Mouse (Mus musculus) kidney, postnatal 0 days (tissue): ENCODE data around the gene Set. TPM values are rescaled to one million over a fixed set of nuclear protein-coding genes. Genes with fewer than 3 reads are reported as not detected.

Experiments used
- ATAC-seq: fragments of 200-750 bp; cut with Nextera tagmentation; replicated peaks from 2 replicates; pipeline ENCODE4 v1.8.0; 2017; ENCODE audit warnings: low read depth, moderate number of reproducible peaks, moderate TSS enrichment, moderate library complexity; ENCODE audit not compliant: low FRiP score
- DNase-seq: peaks from one replicate; pipeline ENCODE4 v3.0.0-alpha.2; 2016; ENCODE audit warnings: low spot score
- H3K27ac ChIP-seq: fragments of 300-500 bp; sonication (generic); 2 replicates; pipeline ENCODE4 v1.5.1; 2014; ENCODE audit warnings: mild to moderate bottlenecking
- H3K27me3 ChIP-seq: fragments of 300-500 bp; sonication (generic); 2 replicates; pipeline ENCODE4 v1.6.1; 2014; ENCODE audit warnings: low read length, mixed read lengths; ENCODE audit not compliant: insufficient read depth
- H3K36me3 ChIP-seq: fragments of 300-500 bp; sonication (generic); 2 replicates; pipeline ENCODE4 v1.6.1; 2014; ENCODE audit warnings: low read length, mixed read lengths; ENCODE audit not compliant: insufficient read depth
- H3K4me1 ChIP-seq: fragments of 300-500 bp; sonication (generic); replicated peaks from 2 replicates; pipeline ENCODE4 v1.6.1; 2014; ENCODE audit warnings: antibody characterized with exemption, low read length, mixed read lengths; ENCODE audit not compliant: insufficient read depth
- H3K4me2 ChIP-seq: fragments of 300-500 bp; sonication (generic); 2 replicates; pipeline ENCODE4 v1.6.1; 2014; ENCODE audit warnings: mild to moderate bottlenecking, low read length, moderate library complexity, mixed read lengths
- H3K4me3 ChIP-seq: fragments of 300-500 bp; sonication (generic); replicated peaks from 2 replicates; pipeline ENCODE4 v1.5.1; 2014; ENCODE audit warnings: low read depth, low read length
- H3K9ac ChIP-seq: fragments of 300-500 bp; sonication (generic); 2 replicates; pipeline ENCODE4 v1.6.1; 2014; ENCODE audit warnings: low read depth, low read length
- H3K9me3 ChIP-seq: fragments of 300-500 bp; sonication (generic); replicated peaks from 2 replicates; pipeline ENCODE4 v1.6.1; 2016; ENCODE audit warnings: low read length, inconsistent platforms, mixed read lengths
- CTCF ChIP-seq: IDR thresholded peaks from 2 replicates; pipeline ENCODE4 v1.5.1; 2016; ENCODE audit warnings: antibody characterized with exemption, low read depth, mild to moderate bottlenecking, moderate library complexity
- WGBS: fragments of 180-500 bp; shearing (Covaris S2); extraction: QIAGEN DNeasy Blood & Tissue Kit; methylation state at CpG from one replicate; pipeline ENCODE4 v1.1.7; 2014; 5-methylcytosine and 5-hydroxymethylcytosine counted together
- polyA plus RNA-seq: library from polyadenylated mRNA; unstranded; fragments of >200 nt; fragmentation: Nextera tagmentation; extraction: Ambion mirVana; gene quantifications from 2 replicates; pipeline ENCODE4 v1.2.1, GENCODE M21; 2015

Set gene
- polyA plus RNA-seq, 1 experiment from 2014 or later: 412 TPM

GRCm38 (mm10) chr2:30064298-30064697, 7.1 kb downstream of the Set start:
- peaks cover 23% of the 10 kb centered on the region for H3K4me1 ChIP-seq
- no peak overlapping the region for H3K4me3 ChIP-seq
- no peak for ATAC-seq
- DNase-seq: no peak
- no peak overlapping the region for H3K27ac ChIP-seq
- 47% methylated on average over 3 of the region's 3 CpGs for WGBS
- H3K36me3 ChIP-seq: 0 out of 2 replicates have a peak, but pooled peaks cover 5% of the 10 kb centered on the region
- peak overlapping the region; percentile 89; the same call in 1 of the 2 replicates for H3K4me2 ChIP-seq
- no peak for TF ChIP-seq CTCF
- H3K9me3 ChIP-seq: no peaks in the 10 kb centered on the region
- H3K27me3 ChIP-seq: no peaks in the 10 kb centered on the region
- no peak overlapping the region; the same call in 1 of the 2 replicates for H3K9ac ChIP-seq

- TF ChIP-seq CTCF: no peak
- peaks cover 15% of the 10 kb centered on the region; the same call in 1 of the 2 replicates for H3K36me3 ChIP-seq
- DNase-seq (peak; percentile 98), ATAC-seq (peak; percentile 93)
- under 1% methylated on average over 67 of the region's 101 CpGs for WGBS
- H3K9ac ChIP-seq: peak overlapping the region; percentile 87
- peak overlapping the region; percentile 99 for H3K27ac ChIP-seq
- H3K4me3 ChIP-seq: peak overlapping the region; percentile 100
- H3K9me3 ChIP-seq: no peaks in the 10 kb centered on the region
- H3K4me2 ChIP-seq: peak overlapping the region; percentile 77
- H3K4me1 ChIP-seq: peaks cover 23% of the 10 kb centered on the region
- no peaks in the 10 kb centered on the region for H3K27me3 ChIP-seq
Measured at GRCm38 (mm10) chr2:30066046-30066901, 9.1 kb downstream of the Set start.

DNA sequence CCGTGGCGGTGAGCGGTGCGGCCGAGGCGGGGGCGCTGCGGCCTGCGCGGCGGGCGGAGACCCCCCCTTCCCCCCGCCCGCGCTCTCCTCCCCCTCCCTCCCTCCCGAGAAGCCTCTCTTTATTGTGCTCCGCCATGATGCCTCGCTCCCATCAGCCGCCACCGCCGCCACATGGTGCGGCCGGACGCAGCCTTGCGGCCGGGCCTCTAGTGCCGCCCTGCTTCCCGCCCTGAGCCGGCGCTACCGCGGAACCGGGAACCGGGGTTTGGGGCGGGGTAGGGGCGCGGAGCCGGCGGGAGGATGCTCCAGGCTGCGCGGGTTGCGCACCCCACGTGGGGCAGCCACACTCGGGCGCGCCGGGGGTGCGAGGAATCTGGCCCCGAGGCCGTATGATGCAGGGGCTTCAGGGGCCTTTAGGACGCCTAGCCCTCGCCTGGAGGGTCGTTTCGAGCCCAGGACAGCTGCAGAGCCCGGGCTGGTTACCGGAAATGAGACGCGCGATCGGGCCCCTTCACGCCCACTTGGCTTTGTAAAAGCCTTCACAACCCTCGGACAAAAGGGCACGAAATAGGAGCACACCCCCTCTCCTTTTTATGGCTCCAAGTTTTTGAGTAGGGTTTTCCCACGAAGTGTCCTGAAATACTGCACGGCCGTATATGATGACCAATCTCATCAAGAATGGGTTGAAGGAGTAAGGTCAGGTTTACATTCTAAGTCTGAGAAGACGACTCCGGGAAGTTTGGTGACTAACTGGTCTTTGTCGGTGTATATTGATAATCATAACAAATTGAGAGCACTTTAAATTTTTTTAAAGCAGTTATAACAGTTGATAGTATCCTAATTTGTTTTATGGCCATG, 10.1 kb downstream of the Set start:
- Histone ChIP-seq H3K36me3 (peaks cover 15% of the 10 kb centered on the region; the same call in 1 of the 2 replicates), H3K9ac (peak overlapping the region; percentile 87), H3K4me3 (peak overlapping the region; percentile 100), H3K4me1 (peaks cover 23% of the 10 kb centered on the region), H3K27ac (peak overlapping the region; percentile 99), H3K27me3 (no peaks in the 10 kb centered on the region), H3K4me2 (peak overlapping the region; percentile 77), H3K9me3 (no peaks in the 10 kb centered on the region)
- WGBS: under 1% methylated on average over 57 of the region's 69 CpGs
- ATAC-seq (peak; percentile 23), DNase-seq (peak; percentile 64)
- no peak for TF ChIP-seq CTCF

- WGBS: 8% methylated on average over 7 of the region's 7 CpGs
- H3K36me3 ChIP-seq: peaks cover 19% of the 10 kb centered on the region; the same call in 1 of the 2 replicates
- peak overlapping the region; percentile 87 for H3K9ac ChIP-seq
- H3K9me3 ChIP-seq: no peaks in the 10 kb centered on the region
- no peak for TF ChIP-seq CTCF
- H3K27me3 ChIP-seq: no peaks in the 10 kb centered on the region
- H3K27ac ChIP-seq: no peak overlapping the region
- ATAC-seq (no peak), DNase-seq (no peak)
- H3K4me3 ChIP-seq: peak overlapping the region; percentile 100
- H3K4me2 ChIP-seq: peak overlapping the region; percentile 77
- peaks cover 23% of the 10 kb centered on the region for H3K4me1 ChIP-seq
Measured at GRCm38 (mm10) chr2:30067962-30068361, 10.8 kb downstream of the Set start.

GRCm38 (mm10) chr2:30072875-30073274, 15.7 kb downstream of the Set start:
- no peak for TF ChIP-seq CTCF
- H3K4me3 ChIP-seq: no peak overlapping the region
- WGBS: 77% methylated on average over 7 of the region's 7 CpGs
- H3K9ac ChIP-seq: no peak overlapping the region
- no peaks in the 10 kb centered on the region for H3K9me3 ChIP-seq
- peaks cover 19% of the 10 kb centered on the region; the same call in 1 of the 2 replicates for H3K36me3 ChIP-seq
- H3K27ac ChIP-seq: no peak overlapping the region
- H3K4me2 ChIP-seq: no peak overlapping the region
- 0 out of 2 replicates have a peak, but pooled peaks cover 4% of the 10 kb centered on the region for H3K4me1 ChIP-seq
- no peaks in the 10 kb centered on the region for H3K27me3 ChIP-seq
- no peak for ATAC-seq
- no peak for DNase-seq

DNA sequence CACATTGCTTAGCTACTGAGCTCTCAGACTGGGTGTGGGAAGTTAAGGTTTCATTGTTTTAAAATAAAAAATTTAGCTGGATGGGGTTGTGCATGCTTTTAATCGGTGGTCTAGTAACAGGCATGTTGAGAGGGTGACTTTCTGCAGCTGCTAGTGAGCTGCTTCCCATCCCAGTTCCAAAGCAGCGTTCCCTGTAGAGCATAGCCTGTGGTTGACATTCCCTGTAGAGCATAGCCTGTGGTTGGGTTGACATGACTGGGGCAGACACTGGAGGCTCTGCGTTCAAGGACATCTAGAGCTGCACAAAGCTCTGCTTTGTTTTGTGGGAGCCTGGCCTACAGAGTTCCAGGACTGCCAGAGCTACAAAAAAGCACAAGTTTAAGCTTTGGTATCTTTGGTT, 16.1 kb downstream of the Set start:
- WGBS: 81% methylated on average over 3 of the region's 3 CpGs
- no peaks in the 10 kb centered on the region for H3K4me1 ChIP-seq
- ATAC-seq (no peak), DNase-seq (no peak)
- H3K9me3 ChIP-seq: no peaks in the 10 kb centered on the region
- H3K27me3 ChIP-seq: no peaks in the 10 kb centered on the region
- H3K4me2 ChIP-seq: no peak overlapping the region
- H3K36me3 ChIP-seq: peaks cover 19% of the 10 kb centered on the region; the same call in 1 of the 2 replicates
- no peak overlapping the region for H3K27ac ChIP-seq
- no peak overlapping the region for H3K4me3 ChIP-seq
- no peak overlapping the region for H3K9ac ChIP-seq
- TF ChIP-seq CTCF: no peak
